Mouse (Mus musculus): Measurements from ENCODE around the gene Cpsf3.

Cpsf3 gene

DNA sequence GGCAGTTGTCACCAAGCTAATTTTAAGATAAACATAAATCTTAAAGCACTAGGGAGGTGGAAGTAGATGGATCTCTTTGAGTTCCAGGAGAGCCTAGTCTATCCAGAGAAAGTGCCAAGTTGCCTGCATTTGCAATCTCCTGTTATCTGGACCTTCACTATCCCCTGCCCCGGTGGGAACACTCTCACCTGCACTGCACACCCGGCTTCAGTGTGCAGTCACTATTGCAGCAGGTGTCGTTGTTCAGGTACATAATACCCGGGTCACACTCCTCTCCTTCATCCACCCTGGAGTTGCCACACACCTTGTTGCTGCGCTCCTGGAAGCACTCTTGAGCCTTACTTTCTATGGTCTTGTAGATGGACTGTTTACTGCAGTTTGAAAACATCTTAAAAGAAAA, 48.6 kb downstream of the Cpsf3 start:
- no peak for DNase-seq (ENCODE audit: low spot score)

DNA sequence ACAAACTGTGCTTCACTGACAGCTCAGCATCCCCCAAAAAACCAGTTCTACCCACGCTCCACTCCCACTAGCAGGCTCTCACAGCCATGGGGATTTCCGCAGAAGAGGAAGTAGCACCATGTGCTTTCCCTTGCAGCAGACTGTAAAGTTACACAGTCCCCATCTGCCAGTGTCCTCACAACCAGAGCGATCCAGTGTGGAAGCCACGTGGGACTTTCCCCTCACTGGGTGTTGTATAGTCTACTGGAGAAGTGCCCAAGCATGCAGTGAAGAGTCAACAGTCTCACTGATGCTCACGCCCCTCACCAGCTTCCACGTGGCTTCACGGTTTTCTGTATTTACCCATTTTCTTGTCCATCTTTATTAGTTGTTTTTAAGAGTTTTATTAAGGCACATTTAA, 50.7 kb downstream of the Cpsf3 start:
- no peak for DNase-seq (ENCODE audit: low spot score)

DNA sequence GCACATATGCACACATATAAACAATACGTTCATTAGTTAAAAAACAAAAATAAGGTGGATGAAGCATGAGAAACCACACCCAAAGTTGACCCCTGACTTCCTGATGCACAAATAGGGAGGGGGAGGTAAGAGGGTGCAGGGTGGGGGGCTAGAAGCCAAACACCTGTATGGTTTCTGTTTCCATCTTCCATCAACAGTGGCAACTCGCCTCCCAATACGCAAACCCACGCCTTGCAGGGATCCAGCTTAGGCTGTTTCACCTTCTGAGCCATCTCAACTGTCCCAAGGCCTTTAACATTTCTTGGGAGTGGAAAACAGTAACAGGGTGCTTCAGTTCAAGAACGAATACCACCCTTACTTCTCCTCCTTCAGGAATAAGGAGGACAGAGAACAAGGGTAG, 52.0 kb downstream of the Cpsf3 start:
- DNase-seq (ENCODE audit: low spot score), result no peak

DNA sequence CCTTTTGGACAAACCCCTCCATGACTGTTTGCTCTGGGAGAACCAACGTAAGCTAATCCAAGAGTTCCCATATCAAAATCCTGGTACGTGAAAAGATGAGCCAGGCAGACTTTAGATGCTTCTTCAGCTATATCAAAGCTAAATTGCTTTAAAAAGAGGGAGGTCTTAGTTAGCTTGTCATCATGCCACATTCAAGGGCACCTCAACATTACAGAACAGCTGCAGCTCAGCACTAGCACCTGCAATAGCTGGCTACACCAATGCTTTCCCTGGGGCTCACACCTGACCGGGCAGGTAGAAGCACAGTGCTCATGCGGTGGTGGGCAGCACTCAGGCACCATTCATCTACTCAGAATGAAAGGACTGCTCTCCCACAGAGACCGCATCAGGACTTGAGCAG, 55.5 kb downstream of the Cpsf3 start:
- no peak for DNase-seq (ENCODE audit: low spot score)

DNA sequence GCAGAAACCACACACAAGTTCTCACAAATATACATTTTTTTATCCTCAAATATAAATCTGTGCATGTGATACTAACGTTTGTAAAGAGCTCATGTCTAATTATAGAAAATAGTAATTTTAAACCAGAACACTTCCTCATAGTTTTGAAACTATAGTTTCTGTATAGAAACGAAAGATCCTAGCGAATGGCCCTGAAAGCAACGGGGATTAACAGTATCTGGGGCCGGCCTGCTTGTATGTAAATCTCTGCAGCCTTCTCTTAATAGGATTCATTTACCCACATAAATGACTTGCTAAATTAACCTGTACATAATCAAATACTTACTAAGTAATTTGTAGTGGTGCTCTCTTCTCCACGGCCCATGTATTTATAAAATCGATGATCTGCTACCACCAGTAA, 61.8 kb downstream of the Cpsf3 start:
- DNase-seq (ENCODE audit: low spot score), result no peak

DNA sequence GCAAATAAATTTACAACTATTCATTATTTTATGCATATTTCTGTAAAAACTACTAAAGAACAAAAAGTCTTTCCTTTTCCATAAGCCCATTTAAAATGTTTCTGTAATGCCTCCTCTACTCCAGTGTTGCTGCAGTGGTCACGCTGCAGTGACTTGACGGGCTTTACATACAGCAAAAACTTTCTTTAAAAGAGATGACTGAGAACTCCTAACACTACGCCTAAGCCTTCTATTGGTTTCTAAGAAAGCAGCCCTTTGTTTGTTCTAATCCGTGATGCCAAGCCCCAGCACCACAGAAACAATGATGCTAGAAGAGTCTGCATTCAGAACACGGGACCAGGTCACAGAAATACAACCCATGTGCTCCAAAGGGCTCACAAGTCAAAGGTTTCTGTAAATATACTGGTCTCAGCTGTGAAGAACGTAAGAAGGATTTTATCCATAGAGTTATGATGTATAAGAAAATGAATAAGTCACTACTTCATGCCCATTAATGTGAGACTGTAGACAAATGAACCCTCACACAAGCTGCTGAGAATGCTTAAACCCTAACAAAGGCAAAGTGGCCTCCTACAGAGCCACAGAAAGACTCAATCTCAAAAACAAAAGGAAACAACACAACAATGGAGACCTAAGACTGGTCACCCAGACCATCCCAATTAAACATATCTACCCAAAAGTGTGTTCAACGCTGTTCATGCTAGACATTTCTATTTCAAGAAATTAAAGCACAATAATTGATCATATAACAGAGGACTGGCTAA, 65.1 kb downstream of the Cpsf3 start:
- no peak for DNase-seq (ENCODE audit: low spot score)

DNA sequence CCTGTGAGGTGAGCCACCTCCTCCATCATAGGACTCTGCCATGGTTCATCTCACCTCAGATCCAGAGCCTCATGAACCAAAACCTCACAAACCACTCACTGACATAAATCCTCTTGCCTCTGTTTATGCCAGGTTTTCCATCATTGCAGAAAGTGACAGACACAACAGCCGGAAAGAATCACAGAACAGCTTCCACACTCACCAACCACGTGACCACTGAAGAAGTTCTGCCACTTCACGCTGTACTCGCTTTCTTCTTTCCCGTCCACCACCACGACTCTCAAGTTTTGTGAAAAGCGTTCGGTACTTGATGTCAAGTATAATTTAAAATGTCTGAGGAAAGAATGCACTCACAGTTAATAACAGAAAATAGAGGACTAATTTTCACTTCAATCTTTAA, 68.5 kb downstream of the Cpsf3 start:
- no peak for DNase-seq (ENCODE audit: low spot score)

DNA sequence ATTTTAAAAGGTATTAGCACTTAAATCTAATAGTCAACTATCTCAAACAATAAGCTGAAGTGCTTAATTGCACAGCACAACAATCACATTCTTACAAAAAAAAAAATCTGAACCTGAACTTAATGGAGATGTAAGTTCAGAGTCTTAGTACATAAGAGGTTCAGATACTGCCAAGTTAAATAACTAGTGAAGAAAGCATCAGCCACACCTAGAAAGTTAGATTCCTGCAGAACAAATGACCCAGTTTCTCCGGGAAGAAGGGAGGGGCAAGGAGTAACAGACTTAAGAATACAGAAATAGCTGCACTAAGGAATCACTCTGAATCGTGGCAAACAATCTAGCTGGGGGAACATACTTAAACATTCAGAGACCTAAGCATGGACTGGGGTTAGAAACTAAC, 77.5 kb downstream of the Cpsf3 start:
- no peak for DNase-seq (ENCODE audit: low spot score)

DNA sequence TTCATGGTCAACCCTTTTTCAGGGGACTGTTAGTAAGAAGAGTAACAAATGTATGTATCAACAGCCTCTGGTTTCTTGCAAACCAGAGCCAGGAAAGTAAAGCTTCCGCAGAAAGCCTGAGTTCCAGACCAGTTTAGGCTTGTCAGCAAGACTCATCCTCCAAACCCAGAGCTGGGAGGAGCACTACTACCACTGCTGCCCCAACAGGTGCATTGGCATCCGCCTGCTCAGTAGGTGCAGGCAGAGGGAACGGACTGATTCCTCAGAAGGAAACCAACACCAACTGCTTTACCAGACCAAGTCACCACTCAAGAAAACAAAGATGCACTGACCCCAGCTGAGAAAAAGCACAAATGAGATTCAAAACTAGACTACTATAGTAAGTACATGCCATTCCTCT, 78.0 kb downstream of the Cpsf3 start:
- DNase-seq (ENCODE audit: low spot score), result no peak

Data from ovary, postnatal 36 days (tissue).